Mouse (Mus musculus) heart, postnatal 36 days (tissue): ENCODE results near the gene Ascl2. TPM values are rescaled to one million over a fixed set of nuclear protein-coding genes. Genes with fewer than 3 reads are reported as not detected.
A peak's percentile ranks its signal among the peaks of the same experiment; 100 is the strongest.

Source experiments
- DNase-seq, 2 experiments: peaks; one replicate each; pipeline ENCODE4 v3.0.0; 2021 to 2022
- intact Hi-C: fragments of 180-260 bp; cut with DNase I; formaldehyde crosslinking; loops from one replicate; pipeline ENCODE4 v1.15.1; 2025
- total RNA-seq, 2 experiments: library from RNA; stranded (reverse); gene quantifications; 2 replicates each; pipeline ENCODE4 v1.2.3; 2021

The Ascl2 gene
- total RNA-seq, 2 experiments from 2014 or later = not detected

DNA sequence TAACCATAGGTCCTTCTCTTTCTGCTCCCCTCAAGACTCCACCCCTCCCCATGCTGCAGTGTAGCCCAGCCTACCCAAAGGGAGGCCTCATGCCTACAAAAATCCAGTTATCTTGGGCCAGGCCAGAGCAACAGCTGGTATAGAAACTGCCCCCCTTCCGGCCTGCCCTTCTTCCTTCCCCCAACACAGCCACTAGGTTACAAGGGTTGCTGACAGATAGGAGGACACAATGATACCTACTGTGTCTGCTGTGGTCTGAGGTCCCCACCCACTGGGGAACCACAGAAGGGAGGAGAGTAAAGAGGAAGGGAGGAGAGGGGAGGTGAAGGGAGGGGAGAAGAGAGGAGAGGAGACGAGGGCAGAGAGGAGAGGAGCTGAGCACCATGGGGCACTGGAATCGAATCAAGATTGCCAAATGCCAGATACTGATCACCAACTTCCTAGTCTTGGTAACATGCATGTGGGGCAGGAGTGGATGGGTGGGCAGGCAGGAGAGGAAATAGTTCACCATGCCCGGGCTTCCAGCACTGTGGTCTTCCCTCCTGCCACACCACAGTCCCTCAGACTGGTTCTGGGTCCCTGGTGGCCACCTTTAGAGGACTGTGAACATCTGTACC, 35.8 kb upstream of the Ascl2 start, which contains the start of gene Tspan32:
Gene Tspan32, plus strand, starts transcription at position 320 of the 617 bp plus-strand sequence.
- intact Hi-C loops = loop anchor here (5.0 kb wide), 1 partner anchor 462 kb away; no protein-coding TSS in a partner anchor
- no peak for DNase-seq

DNA sequence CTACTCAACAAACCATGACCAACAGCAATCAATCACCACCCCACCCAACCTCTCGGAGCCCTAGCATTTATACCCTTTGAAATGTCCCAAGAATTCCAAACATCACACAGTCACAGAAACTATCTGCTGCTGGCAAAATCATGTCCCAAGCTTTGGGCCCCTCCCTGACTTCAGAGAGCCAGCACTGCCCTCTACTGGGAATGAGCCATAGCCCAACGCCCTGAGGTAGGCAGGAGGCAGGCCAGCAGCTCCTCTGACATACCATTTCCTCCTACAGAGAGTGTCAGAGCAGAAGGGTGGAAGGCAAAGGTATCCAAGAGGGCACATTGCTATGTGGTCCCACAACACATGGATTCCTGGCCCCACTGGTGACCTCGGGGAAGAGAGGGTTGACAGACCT, 33.6 kb upstream of the Ascl2 start:
- intact Hi-C loops = no loop called here
- DNase-seq = no peak

DNA sequence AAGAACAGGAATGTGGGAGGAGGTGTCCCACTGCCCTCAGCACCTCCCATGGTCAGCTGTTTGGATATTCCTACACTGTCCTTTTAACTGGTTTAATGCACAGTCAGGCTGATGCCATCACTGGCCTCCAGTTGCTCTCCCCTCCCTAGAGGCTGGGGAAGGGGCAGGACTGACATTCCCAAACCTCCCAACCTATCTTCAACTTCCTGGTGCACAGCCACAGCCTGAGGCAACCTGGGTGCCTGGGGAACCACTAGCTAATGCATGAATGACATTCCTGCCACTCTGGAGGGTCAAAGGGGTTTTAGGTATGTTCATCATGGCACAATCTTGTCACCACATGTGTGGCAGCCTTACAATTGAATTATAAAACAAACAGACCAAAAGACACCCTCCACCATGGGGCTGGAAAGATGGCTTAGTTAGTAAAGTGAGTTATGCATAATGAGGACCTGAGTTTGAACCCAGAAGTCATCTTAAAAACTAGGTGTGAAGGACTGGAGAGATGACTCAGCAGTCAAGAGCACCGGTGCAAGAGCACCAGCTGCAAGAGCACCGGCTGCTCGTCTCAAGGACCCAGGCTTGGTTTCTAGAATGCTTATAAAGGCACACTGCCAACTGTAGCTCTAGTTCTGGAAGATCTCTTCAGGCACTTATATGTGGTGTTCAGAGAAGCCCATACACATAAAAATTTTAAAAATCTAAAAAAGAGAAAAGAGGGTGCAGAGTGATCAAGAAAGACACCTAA, 28.5 kb upstream of the Ascl2 start:
- no peak for DNase-seq
- intact Hi-C loops = no loop called here

DNA sequence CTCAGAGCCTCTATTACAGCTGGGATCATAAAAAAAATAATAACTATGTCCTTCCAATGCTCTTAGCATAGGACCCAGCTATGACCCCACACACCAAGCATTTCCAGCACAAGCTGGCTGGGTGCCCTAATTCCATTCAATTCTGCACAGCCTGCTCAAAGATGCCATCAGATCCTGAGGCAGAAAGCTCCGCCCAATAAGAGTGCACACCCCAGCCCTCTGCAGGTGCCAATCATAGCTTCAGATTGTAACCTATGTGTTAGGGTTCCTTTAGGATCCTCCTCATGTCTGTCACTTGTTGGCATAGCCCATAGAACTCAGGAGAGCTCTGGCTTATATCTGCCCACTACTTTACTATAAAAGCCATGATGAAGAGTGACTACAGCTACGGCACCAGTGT, 27.9 kb upstream of the Ascl2 start:
- DNase-seq = no peak
- intact Hi-C loops = no loop called here

DNA sequence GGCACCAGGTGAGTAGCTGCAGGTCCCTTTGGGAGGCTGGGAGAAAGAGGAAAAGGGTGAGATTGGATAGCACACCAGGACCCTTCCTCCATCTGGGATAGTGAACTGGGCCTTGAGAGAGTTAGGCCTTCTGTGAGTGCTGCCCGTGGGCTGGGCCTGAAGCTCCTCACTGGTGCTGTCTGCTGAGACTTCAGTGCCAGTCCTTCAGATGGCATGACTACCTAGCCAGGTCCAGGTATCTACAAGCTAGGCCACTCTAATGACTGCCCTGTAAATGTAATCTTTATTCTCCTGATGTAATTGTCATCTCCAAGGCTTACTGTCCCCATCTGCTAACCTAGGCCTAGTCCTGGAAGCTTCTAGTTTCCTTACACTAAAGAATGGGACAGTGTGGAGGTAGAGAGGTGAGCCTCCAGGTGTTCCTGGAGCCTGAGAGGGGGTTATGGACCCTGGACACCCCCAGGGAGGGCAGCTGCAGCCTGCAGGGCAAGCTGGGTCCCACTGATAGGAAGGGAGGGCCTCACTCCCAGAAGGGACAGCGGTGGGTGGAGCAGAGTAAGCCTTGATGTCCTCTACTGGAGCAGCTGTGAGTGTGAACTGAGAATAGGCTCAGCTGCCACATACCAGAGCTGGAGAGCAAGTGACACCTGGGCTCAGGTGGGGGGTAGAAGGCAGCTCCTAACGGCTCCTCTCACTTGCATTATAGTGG, 26.7 kb upstream of the Ascl2 start:
- intact Hi-C loops = no loop called here

DNA sequence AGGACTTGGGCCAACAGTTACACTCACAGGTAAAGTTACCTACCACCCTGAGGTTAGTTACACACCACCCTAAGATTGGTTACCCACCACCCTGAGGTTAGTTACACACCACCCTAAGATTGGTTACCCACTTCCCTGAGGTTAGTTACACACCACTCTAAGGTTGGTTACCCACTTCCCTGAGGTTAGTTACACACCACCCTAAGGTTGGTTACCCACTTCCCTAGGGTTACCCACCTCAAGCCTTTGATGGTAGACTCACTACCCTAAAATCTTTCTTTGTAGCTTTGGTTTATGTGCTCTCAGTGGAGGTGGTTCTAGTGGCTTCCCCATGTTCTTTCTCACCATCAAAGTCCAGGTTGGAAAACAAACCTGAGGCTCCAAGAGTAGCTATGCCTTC, 25.9 kb upstream of the Ascl2 start:
- intact Hi-C loops = no loop called here
- DNase-seq = no peak

More for the DNA sequence above, 26.7 kb upstream of the Ascl2 start:
- DNase-seq = no peak

DNA sequence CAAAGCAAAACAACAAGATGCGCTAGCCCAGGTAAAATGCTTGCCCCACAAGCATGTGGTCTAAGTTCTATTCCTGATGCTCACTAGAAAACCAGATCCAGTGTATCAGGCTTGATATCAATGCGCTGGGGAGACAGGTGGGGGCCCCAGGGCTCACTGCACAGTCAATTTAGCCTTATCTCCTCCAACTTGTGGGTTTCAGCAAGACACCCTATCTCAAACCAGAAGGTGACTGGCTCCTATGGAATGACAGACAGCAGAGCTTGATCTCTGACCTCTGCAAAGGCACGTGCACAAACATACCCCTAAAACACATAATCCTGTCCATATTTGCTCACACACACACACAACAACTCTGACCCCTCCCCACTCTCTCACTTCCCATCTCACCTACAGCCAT, 18.7 kb upstream of the Ascl2 start:
- DNase-seq = no peak
- intact Hi-C loops = no loop called here

DNA sequence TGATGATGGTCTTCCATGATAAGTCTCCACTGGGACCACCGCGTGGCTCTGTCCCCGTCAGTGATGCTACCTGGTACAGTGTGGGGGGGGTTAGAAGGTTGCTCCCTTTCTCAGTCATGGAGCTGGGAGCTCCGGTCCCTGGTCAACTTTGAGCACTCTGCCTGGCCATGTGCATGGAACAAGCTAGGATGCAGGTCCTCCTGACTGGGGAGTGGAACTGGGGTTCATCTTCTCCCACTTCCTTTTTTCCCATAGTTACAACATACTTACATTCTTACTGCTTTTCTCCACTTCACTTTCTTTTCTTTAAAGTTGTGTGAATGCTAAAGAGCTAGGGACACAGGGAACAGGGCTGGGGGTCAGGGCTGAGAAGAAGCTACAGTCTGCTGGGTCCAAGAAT, 16.1 kb upstream of the Ascl2 start:
- intact Hi-C loops = no loop called here
- DNase-seq = no peak

DNA sequence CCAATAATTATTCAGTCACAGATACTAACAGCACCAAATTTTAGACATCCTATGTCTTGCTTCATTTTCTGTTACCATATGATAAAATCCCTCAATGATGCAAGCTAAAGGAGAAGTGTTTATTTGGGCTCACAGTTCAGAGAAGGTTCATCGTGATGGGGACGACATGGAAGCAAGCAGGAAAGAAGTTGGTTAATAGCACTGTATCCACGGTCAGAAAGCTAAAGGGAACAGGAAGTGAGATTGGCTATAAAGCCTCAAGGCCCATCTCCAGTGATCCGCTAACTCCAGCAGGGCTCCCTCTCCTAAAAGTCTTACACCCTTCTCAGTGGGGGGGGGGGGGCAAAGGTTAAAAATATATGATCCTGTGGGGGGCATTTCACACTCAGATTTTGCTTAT, 12.8 kb upstream of the Ascl2 start:
- intact Hi-C loops = no loop called here
- DNase-seq = no peak

DNA sequence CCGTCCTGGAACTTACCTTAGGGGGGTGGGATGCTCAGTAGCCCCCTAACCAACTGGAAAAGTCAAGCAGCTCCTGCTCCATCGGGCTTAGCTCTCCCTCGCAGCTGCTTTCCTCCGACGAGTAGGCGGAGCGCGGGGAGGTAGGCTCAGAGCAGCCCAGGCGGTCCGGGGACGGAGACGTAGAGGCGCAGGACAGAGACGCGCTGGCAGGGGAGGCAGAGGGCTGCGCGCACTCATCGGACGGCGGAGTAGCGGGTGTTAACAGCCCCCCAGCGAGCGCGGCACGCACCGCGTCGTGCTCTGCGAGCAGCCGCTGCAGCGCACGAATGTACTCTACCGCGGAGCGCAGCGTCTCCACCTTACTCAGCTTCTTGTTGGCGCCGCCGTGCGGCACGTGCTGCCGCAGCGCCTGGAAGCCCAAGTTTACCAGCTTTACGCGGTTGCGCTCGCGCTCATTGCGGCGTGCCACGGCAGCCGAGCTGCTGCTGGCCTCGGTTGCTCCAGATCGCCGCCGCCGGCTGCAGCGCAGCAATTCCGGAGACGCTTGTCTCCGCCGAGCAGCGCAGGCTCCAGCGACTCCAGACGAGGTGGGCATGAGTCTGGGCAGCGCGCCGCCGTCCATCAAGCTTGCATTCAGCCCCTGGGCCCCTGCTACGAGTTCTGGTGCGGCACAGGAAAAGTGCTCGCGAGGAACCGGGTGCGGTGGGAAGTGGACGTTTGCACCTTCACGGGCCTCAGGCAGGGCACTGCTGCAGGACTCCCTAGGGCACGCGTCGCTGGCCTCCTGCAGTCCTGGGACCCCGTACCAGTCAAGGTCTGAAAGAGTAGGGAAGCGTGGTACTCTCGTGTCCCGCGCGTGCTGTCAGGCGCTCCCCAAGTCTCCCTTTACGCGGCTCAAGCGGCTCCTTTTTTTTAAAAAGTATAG, 918 bp downstream of the Ascl2 start:
- intact Hi-C loops = no loop called here
- DNase-seq = peak; percentile 34 to 36

DNA sequence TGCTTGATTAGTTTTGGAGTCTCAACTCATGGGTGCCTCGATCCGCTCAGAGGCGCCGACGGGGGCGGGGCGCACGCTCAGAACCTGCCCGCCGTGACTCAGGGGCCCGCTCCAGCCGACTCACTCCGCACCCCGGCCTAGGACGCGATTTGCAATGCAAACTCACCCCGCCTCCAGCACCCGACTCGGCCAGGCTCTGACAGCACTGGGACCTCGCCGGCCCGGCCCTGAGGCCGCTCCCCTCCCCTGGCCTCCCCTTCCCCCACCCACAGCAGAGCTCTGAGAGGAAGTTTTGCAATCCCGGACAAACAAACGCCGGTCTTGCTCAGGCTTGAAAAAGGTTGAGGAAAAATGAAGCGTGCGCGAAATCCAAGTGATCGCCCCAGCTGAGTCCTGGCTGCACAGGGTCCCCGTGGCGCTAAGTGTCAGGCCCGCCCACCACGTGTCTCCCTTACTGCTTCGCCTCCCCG, 1.6 kb downstream of the Ascl2 start:
- intact Hi-C loops = no loop called here
- peak; percentile 4 to 14 for DNase-seq

DNA sequence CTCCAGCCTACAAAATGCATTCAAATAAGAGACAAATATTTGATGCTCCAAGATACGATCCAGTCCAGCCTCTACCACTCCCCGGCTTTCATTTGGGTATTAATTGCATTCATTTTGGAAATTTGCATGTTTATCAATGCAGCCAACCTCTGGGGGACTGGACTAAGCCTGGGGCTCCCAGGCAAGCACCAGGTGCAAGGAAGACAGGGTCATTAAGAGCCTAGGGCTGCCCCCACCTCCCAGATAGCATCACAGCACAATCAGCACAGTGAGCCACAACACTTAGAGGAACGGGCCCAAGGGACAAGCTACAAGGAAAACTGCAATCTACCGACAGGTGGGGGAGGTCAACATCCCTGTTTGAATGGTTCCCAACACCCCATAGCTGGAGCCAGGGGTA, 9.3 kb downstream of the Ascl2 start:
- intact Hi-C loops = no loop called here
- no peak for DNase-seq

DNA sequence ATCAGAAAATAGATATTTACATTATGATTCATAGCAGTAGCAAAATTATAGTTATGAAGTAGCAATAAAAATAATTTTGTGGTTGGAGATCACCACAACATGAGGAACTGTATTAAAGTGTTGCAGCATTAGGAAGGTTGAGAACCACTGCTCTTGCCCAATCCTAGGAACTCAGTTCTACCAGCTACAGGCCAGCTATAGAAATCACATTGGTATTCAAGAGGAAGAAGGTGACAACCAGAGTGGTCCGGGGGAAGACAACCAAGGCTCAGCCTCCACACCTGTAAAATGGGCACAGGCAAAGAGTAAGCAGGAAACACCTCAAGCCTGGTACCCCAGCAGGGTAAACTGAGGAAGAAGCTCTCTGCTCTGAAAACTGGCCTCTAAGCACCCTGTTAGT, 10.2 kb downstream of the Ascl2 start:
- intact Hi-C loops = no loop called here

DNA sequence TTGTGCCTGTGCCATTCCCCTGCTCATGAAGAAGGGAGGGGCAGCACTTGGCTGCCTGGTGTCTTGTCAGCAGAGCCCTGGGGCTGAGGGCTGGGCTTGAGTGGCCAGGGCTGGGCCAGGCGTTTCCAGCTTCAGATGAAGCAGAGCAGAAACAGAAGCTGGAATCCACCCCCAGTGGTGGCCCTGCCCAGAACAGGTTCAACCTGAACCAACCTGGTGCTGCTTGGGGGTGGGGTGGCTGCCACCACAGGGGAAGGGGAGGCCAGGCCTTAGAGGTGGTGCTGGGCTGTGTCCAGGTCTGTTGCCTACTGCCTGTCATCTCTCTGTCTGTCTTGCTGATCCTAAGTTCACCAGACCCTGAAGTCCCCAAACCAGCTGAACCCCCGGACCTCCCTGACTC, 13.0 kb downstream of the Ascl2 start:
- intact Hi-C loops = no loop called here
- DNase-seq = no peak

More for the DNA sequence above, 10.2 kb downstream of the Ascl2 start:
- DNase-seq = no peak

DNA sequence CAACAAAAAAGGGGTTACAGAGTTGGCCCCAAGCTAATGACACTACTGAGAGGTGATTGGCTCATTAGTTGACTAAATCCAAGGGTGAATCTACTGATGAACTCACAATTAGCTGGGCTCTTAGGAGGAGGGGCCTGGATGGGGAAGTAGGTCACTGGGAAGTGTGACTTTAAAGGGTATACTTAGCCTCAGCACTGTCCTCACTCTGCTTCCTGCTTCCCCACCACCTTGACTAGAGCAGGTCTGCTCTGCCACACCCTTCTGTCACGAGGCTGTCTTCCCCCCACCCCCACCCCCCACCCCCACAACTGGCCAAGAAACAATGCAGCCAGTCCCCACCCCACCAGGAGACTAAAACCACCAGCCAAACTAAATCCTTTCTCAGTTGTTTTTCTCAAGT, 19.5 kb downstream of the Ascl2 start:
- DNase-seq = no peak
- intact Hi-C loops = no loop called here

DNA sequence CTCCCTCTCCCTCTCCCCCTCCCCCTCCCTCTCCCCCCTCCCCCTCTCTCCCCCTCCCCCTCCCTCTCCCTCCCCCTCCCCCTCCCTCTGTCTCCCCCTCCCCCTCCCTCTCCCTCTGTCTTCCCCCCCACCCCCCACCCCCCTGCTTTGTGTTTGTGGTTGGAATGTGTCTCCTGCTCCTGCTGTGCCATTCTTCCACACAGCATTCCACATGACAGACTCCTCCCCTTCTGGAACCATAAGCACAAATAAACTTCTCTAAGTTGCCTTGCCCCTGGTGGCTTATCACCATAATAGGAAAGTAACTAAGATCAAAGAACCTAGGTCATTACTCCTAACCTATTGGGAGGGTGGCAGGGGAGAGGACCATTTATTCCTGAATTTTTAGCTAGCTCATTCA, 31.4 kb downstream of the Ascl2 start:
- intact Hi-C loops = no loop called here
- no peak for DNase-seq

DNA sequence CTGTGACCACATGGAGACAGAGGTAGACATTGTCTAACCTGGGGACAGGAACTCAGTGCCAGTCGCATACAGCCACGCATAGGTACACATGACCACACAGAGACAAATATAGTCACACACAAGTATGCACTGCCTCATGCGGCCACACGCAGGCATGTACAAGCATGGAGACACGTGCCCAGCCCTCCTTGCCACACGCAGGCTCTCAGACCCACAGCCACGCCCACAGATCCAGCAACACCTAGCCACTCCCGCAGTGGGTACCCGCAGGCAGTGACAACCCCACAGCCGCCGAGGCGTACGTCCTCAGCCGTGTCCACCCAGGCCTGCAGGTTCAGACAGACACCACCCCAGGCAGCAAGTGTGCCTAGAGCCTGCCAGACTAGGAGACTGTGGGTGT, 33.4 kb downstream of the Ascl2 start:
- intact Hi-C loops = no loop called here
- DNase-seq = no peak

DNA sequence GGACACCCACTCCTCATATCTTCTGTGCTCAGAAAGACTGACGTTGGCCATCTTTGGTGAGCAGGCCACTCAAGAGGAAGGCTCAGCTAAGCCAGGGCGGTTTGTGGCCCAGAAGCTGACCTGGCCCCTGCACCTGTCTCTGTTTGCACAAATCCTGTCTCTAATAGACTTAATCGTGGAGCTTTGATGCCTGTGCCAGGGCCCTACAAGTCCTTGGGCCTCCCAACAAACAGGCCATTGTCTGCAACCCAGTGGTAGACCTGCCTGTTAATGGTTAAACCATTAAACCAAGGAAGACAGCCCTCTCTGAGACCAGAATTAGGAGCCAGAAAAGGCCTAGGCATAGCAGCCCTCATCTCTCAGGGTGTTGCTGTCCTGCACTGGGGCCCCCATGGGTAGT, 36.6 kb downstream of the Ascl2 start:
- DNase-seq = no peak
- intact Hi-C loops = no loop called here

DNA sequence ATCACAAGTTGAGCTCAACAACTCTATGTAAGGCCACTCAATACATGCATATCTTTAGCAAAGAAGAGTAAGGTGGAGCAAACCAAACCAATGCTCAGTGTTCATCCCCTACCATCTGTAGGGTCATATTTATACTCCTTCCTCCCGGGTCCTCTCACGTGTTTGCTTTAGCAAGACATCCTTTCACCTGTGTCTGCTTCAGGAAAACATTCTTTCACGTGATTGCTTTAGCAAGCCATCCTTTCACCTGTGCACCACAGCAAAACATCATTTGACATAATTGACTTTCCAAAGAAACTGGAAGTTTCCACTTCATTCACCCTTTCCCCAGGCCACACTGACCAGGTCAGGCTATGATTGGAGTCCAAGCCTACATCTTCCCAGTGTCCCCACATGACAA, 38.0 kb downstream of the Ascl2 start, which contains the start of gene Th:
Gene Th, minus strand, starts transcription at position 101 of the 400 bp plus-strand sequence.
- intact Hi-C loops = no loop called here
- DNase-seq = no peak

DNA sequence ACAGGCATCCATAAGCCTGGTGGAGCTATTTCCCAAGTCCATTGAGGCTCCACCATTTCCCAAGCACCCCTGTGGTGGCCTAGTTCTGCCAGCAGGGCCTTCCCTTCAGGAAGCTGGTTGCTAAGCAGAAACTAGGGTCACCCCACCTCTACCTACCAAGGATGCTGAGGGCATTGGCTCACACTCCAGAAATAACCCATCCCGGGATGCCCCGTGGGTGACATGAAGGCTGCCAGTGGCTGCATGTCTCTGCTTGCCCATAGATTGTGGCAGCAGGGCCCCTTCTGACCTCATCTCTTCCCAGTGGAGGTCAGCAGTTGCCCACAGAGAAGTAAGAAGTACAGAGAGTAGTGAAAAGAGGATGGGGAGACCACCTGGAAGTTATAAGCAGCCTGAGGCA, 39.5 kb downstream of the Ascl2 start:
- intact Hi-C loops = no loop called here

DNA sequence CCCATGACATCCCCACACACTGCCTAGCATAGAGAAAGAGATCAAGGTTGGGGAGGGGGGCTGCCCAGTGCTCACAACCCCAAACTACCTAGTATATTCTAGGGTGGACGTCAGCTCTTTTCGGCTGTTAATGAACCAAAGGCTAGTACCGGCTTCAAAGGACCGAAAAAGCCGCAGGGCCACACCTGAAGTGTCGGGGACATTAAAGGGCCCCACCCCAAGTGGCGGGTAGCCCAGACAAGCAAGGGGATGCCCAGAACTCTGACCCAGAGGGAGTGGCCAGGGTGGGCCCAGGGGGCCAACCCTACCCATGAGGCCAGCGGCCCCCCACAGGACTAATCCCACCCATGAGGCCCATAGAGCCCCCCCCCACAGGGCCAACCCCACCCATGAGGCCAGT, 41.8 kb downstream of the Ascl2 start:
- no peak for DNase-seq
- intact Hi-C loops = no loop called here

More for the DNA sequence above, 39.5 kb downstream of the Ascl2 start:
- DNase-seq = no peak
